Mouse (Mus musculus): ENCODE measurements at regions not wholly inside any gene's neighbourhood (a gene's known extent, or its start where the extent isn't known, plus 50 kb on each side); places are given as distances from the start of the nearest gene placed in this dataset.

DNA sequence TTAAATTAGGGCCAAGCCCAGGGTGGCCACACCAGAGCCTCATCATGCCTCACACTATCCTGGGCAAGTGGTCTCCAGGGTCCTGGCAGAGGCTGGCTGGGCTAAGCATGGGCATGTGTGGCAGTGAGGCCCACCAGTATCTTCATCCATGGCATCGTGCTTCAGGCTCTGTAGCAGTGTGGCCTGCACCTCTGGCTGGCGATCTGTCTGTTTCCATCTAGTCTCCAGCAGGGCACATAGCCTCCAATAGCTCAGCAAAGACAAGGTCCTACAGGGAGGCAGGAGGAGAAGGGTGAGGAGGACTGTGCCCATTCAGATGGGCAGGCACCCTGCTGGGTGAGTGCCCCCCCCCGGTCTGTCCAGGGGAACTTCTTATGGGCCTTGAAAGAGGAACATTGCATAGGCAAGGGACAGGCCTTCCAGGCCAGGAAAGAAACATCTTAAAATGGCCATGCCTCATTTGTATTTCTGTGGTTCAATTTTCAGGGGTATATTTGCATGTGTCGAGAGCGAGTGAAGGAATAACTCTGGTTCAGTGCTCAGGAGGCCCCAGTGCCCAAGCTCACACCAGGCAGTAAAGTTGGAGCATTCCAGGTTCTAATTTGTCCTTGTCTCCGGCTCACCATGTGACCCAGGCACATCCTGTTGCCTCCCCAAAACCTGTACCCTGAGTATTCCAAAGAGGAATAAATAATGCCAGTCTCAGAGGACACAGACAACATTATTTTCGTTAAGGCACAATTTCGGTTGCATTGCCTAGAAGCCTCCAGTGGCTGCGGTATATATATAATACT, 60.4 kb upstream of the Ppara start:
- no peak for DNase-seq (ENCODE audit: low spot score in 2 of 2)

DNA sequence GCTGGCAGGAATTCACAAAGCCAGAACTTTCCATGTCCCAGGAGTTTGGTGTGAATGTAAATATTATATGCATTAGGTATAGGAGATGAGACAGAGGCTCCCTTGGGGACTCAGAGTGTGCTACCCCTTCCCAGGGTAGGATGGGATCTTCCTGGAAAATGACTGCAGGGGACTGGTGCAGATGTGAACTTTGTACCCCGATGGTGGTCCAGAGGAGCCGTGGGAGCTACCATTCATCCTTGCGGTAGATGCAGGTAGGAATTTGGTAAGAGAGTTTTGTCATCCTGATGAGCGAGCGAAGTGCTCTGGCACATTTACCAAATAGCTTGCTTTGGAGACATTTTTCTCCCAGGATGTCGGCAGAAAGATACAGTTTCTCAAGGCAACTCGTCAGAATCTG, 59.7 kb upstream of the Ppara start:
- DNase-seq (ENCODE audit: low spot score in 2 of 2), result no peak

DNA sequence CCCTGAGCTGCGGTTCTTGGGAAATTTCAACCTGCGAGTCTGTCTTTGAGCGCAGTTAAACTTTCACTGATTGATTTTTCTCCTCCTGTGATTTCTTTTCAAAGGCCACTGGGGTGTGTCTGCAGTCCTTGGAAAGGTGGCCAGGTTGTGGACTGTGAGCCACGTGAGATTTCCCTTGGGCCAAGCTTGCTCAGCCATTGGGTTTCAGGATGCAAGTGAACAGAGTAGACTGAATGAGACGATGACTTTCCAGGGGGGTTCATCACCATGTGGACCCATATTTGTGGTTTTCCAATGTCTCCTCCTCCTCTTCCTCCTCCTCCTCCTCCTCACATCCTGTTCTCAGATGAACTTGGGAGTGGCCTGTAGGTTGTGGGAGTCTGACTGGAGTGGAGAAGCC, 59.0 kb upstream of the Ppara start:
- DNase-seq (ENCODE audit: low spot score in 2 of 2), result no peak

DNA sequence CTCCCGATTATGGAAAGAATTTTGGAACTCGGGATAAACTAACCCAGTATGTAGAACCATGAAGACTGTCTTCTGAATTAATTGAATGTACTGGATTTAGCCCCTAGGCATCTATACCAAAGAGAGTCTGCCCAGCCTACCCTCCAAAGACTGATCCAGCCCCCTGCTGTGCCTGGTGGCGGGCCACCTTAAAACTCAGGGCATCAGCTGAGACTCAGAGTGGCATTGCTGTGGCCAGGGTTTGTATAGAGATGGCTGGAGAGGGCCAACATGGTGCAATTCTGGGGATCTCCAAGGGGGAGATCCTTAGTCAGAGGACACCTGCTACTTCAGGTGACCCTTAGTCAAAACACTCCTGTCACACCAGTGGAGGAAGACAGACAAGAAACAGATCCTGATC, 58.6 kb upstream of the Ppara start:
- no peak for DNase-seq (ENCODE audit: low spot score in 2 of 2)

DNA sequence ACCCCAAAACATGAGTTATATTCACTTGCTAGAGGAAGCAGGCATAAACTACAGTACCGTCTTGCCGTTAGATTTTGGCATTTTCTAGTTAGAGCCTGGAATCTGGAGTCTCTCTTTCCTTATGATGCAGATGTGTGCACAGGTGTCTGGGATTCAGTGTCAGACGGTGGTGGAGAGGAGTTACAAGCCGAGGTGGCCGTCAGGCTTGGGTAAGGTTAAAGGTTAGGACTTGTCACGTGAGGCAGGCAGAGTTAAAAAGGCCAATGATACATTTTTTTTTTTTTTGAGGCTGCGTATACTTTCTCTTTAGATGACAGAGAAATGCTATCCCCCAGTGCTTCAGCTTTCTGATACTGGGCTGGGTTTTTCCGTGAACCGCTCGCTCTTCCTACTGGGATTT, 57.9 kb upstream of the Ppara start:
- DNase-seq (ENCODE audit: low spot score in 2 of 2), result no peak

DNA sequence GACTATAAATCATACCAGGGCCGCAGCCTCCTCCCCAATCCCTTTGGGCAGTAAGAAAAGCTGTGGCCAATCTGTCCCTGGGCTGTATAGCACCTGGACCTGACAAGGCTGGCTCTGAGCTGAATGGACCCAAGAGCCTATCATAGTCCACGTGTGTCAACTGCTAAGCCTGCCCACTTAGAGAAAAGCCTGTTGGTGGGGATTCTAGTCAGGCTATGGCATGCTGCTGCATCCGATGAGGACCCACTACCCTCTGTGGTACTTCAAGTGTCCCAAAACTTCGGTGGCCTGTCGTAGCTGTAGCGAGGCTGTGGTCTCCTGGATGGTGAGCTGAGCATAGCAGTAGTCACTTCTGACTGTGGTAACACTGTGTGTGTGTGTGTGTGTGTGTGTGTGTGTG, 57.4 kb upstream of the Ppara start:
- DNase-seq (ENCODE audit: low spot score in 2 of 2), result no peak

DNA sequence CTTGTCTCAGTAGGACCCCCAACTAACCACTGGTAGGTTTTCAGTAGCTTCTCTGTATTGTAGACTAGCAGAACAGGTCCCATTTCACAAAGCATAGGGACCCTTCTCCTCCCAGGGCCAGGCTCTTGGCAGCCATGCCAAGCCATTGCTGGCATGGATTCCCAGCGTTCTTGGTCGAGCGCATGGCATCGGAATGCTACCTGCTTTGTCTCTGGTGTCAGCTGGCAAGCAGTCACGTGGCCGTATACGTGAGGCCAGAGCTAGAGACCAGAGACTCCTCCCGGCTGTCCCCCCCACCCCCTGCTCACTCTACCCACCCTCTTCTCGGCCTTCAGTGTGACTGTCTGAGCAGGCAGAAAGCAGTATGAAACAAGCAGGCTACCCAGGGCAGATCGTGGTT, 56.9 kb upstream of the Ppara start:
- no peak for DNase-seq (ENCODE audit: low spot score in 2 of 2)

DNA sequence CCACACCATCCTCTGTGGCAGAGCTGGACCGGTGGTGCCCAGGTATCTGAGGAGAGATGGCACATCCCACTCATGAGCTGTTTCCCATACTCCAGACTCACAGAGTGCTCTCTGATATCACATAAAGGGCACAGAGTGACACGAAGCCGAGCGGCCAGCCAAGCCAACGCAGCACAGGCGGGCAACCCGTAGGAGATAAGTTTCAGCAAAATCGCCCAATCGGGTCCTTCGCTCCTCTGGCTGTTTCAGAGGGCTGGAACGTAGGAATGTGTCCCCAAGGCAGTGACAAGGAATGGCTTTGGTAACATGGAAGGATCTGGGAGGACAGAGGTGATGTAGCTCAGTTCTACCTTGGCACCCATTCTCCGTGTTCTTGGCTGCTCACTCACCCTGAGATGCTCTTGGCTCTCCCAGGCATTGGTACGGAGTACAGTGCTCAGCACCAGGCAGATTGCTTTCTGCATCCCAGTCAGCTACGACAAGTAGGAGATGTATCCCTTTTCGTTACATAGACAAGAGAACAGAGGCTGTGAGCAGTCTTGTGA, 56.4 kb upstream of the Ppara start:
- DNase-seq (ENCODE audit: low spot score in 2 of 2), result no peak

DNA sequence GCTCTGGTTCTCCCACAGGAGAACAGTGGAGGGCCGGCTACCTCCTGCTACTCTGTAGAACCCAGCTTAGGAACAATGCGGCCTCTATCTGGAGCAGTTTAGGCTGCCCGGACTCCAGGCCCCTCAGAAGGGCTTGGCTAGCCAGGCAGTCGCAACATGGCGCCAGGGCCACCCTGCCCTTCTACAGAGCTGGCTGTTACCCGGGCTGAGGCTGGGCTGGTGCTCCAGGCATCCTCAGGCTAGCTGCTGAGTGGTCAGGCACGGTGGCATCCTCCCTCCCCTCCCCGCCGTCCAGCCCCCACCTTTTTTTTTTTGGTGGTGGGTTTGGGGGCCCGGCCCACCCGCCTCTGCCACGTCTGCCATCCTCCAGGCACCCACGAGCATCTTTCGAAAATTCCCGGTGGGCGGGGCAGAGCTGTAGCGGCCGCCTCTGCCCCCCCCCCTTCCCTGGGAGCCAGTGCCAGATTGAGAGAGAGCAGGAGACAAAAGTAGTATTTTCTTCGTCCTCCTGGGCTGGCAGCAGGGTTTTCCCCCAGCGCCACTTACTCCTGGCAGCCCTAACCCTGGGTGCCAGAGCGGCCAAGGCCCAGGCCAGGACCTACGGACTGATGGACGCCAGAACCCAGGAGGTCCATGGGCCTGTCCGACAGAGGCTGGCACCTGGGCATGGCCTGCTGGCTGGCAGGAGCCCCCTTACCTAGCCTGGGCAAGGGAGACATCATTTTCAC, 55.6 kb upstream of the Ppara start:
- no peak for DNase-seq (ENCODE audit: low spot score in 2 of 2)

DNA sequence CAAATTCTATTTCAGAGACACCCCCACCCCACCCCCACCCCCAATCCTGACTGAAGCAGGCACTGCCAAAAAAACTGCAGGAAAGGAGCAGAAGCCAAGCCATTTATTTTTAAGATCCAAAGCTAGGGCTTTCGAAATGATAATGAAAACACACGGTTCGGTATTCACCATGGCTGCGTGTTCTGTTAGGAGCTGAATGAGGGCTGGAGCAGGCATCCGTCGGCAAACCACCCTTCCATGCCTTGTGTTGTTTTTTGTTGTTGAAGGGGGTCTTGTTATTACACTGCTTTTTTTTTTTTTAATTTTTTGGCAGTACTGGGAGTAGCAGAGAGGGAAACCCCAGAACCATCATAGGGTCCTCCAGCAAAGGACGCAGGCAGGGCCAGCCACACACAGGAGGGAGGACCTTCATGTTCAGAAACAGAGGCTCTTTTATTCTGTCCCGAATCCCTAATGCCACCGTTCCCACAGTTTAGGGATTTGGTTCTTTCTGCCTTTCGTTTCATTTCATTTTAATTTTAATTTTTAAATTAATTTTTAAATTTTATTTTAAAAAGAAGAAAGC, 54.8 kb upstream of the Ppara start:
- no peak for DNase-seq (ENCODE audit: low spot score in 2 of 2)

DNA sequence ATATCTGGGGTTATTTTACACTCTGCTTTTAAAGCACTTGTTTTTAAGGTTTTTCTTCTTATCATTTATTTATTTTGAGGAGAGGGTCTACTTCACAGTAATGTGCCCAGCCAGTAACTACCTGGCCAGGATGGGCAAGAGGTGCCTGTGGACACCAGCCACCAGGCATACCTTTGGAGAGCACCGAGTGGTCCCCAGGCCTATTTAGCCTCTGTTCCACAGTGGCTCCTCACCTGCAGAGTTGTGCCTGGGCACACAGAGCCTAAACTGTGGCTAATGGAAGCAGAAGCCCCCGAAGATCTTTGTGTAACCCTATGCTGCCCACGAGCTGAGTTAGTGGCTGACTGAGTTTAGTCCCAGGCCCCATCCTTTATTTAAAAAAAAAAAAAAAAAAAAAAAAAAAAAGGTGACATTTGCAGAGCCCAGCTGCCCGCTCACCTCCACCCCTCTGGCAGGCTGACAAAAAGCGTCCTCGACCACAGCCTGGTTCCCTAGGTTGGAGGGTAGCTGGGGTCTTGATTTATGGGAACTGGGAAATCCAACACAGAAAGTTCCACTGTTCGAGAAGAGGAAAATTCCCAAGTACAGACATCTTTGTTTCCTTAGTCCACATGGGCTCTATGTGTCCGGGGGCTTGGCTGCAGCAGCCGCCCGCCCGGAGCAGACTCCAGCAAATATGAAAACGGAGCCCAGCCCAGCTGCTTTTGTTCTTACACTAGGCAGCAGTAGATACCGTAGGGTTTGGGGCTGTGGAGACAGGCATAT, 54.1 kb upstream of the Ppara start:
- no peak for DNase-seq (ENCODE audit: low spot score in 2 of 2)

DNA sequence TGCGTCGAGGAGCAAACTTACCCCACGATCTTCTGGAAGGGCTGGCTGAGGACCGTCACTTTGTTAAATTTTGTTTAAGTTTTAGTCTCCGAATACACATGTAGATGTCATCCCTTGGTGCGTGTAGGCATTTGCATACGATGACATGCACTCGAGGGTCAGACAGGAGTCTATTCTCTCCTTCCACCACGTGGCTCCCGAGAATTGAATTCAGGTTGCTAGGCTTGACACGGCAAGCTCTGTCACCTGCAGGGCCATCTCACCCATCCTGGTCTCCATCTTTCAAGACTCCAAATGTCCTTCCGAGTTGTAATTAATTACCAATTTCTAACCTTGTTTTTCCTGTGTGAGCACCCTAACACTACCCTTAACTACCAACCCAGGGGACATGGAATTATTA, 52.7 kb upstream of the Ppara start:
- no peak for DNase-seq (ENCODE audit: low spot score in 2 of 2)

DNA sequence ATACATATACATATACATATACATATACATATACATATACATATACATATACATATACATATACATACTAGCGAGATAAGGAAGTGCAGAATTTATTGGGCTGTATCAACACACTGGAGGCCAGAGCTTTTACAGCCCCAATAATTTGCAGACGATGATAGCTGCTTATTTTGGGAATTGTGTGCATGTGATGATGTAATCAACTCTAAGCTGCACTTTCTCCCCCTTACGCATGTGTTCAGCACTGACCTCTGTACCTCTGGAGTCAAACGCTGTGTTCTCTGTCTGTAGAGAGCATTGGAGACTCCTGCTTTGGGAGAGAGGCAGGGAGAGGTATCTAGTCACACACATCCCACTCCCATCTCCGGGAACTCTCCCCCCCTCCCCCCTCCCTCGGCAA, 52.0 kb upstream of the Ppara start:
- DNase-seq (ENCODE audit: low spot score in 2 of 2), result no peak

DNA sequence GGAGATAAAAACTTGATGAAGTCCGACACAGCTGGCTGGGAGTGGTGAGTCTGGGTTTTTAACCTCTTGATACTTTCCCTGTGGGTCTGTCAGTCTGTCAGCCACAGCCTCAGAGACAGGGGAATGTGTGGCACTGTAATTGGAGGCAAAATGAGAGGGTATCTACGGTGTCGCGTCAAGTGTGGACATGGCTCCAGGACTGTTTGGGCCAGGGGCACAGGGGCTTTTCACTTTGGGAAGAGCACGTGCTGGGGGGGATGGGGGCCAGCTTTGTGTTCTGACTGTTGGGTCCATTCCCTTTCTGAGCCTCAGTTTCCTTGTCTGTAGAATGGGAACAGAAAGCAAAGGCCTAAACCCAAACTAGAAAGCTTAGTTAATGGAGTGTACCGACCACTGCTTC, 51.5 kb upstream of the Ppara start:
- no peak for DNase-seq (ENCODE audit: low spot score in 2 of 2)

DNA sequence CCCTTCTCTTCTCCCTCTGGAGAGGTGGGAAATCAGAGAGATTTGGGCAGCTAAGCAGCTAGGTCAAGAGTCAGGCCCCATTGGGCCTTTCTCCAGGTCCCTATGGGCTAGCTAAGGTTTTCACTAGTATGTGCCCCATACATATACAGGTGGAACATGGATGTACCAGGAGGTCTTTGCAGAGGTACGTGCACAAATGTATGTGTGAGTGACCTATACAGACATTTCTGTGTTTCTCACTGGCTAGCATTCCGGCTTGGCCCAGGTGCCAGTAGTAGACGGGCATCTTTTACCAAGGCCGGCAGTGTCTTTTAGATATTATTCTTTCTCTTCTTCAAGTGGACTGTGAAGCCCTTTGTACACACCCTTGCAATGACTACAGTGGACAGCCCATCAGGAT, 51.1 kb upstream of the Ppara start:
- DNase-seq (ENCODE audit: low spot score in 2 of 2), result no peak

DNA sequence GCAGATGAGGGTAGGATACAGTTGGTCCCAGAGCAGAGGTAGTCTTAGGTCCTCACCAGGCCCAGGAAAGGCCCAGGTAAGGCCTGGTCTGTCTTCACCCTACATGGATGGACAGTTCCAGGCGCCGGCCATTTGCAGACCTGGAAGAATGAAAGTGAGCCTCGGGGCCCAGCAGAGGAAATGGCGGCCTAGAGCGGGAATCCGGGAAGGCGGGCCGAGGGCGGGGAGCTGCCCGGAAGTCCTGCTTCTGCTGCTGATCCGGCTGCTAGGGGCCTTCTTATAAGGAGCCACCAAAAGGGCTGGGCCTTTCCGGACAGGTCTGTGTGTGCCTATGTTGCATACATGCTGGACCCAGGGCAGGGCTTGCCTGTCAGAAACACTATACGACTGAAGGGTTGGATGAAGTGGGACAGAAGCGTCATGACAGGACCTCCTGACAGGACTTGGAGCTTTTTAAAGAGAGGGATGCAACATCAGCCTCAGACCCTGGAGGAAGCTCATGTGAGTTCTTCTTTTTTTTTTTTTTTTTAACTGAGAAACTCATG, 50.5 kb upstream of the Ppara start:
- no peak for DNase-seq (ENCODE audit: low spot score in 2 of 2)

DNA sequence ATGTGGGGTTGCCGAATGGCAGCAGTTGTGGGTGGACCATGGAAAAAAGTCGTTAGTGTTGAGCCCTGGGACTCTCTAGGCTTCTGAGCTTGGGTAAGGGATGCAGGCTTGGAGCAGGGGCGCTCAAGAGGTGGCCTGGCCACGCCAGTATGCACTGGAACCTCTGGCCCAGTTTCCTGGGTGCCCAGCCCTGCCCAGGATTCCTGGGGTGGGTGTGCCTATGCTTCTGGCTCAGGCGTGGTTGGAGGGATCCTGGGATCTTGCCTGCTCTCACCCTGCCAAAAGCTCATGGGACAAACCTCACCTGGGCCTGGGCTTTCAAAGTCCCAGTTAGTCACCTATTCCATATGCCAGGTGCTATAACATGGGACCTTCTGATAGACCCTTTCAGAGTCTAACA, 49.9 kb upstream of the Ppara start:
- DNase-seq (ENCODE audit: low spot score in 2 of 2), result no peak

Data from gastrocnemius, adult 8-10 months (tissue).